Mouse (Mus musculus) c-Kit-positive CD71-negative TER-119-negative erythroid progenitor cells, embryonic 14.5 days (primary cell): ENCODE results near the gene Trim75.
"Not testable (repeated sequence)": the region's sequence is repeated elsewhere in the genome, so short reads cannot be mapped to it uniquely, and the experiment has no call there.

Source experiments
- DNase-seq: peaks from one replicate; pipeline ENCODE4 v3.0.0-alpha.2; 2013; ENCODE audit warnings: low read depth

Trim75 gene

GRCm38 (mm10) chr8:64987731-64988130 lies at the start of gene Trim75:
Gene Trim75, minus strand, starts transcription at chr8:64987831.
- DNase-seq, result no peak

GRCm38 (mm10) chr8:65037117-65037533 lies 49.5 kb upstream of the Trim75 start, which contains the start of gene Apela:
Gene Apela, minus strand, starts transcription at chr8:65037336.
- no peak for DNase-seq

GRCm38 (mm10) chr8:65034136-65034535 lies 46.5 kb upstream of the Trim75 start:
- DNase-seq, result no peak

GRCm38 (mm10) chr8:65033056-65033455 lies 45.4 kb upstream of the Trim75 start:
- DNase-seq, result no peak

- no peak for DNase-seq
These were observed 44.5 kb upstream of the Trim75 start for GRCm38 (mm10) chr8:65032107-65032506.

- no peak for DNase-seq
These were observed 43.3 kb upstream of the Trim75 start for GRCm38 (mm10) chr8:65030735-65031485.

GRCm38 (mm10) chr8:65029776-65030175 lies 42.1 kb upstream of the Trim75 start:
- no peak for DNase-seq

- no peak for DNase-seq
These were observed 41.5 kb upstream of the Trim75 start for GRCm38 (mm10) chr8:65028959-65029686.

GRCm38 (mm10) chr8:65022485-65022884 lies 34.9 kb upstream of the Trim75 start:
- DNase-seq, result peak; percentile 3

- DNase-seq, result no peak
These were observed 30.8 kb upstream of the Trim75 start, which contains the start of the genes Trim61 and Trim60 for GRCm38 (mm10) chr8:65018423-65018822. Gene Trim61, minus strand, starts transcription at chr8:65018523. Gene Trim60, minus strand, starts transcription at chr8:65018584.

GRCm38 (mm10) chr8:65007616-65008015 lies 20.0 kb upstream of the Trim75 start:
- not testable (repeated sequence) for DNase-seq

- DNase-seq, result no peak
These were observed 11.3 kb upstream of the Trim75 start for GRCm38 (mm10) chr8:64998806-64999365.

- no peak for DNase-seq
These were observed 4.3 kb downstream of the Trim75 start for GRCm38 (mm10) chr8:64983150-64983897.

- no peak for DNase-seq
These were observed 24.8 kb downstream of the Trim75 start for GRCm38 (mm10) chr8:64962836-64963235.

GRCm38 (mm10) chr8:64959025-64959424 lies 28.6 kb downstream of the Trim75 start:
- no peak for DNase-seq

- no peak for DNase-seq
These were observed 35.5 kb downstream of the Trim75 start for GRCm38 (mm10) chr8:64952101-64952500.

- DNase-seq, result no peak
These were observed 39.3 kb downstream of the Trim75 start for GRCm38 (mm10) chr8:64948371-64948770.

- peak; percentile 46 for DNase-seq
These were observed 40.0 kb downstream of the Trim75 start for GRCm38 (mm10) chr8:64947698-64948034.

- DNase-seq, result peak; percentile 77
These were observed 40.6 kb downstream of the Trim75 start, which contains the start of gene Tmem192 for GRCm38 (mm10) chr8:64946820-64947697. Gene Tmem192, plus strand, starts transcription at chr8:64947185.

GRCm38 (mm10) chr8:64946441-64946819 lies 41.2 kb downstream of the Trim75 start:
- DNase-seq, result no peak

- no peak for DNase-seq
These were observed 42.0 kb downstream of the Trim75 start for GRCm38 (mm10) chr8:64945606-64946005.
